Mouse (Mus musculus) ovary, adult 18-20 months (tissue): ENCODE measurements at regions not wholly inside any gene's neighbourhood (a gene's known extent, or its start where the extent isn't known, plus 50 kb on each side); places are given as distances from the start of the nearest gene placed in this dataset.
A peak's percentile ranks its signal among the peaks of the same experiment; 100 is the strongest.

Source experiments
- DNase-seq: peaks from one replicate; pipeline ENCODE4 v3.0.0; 2022; ENCODE audit warnings: low spot score, mixed read lengths

DNA sequence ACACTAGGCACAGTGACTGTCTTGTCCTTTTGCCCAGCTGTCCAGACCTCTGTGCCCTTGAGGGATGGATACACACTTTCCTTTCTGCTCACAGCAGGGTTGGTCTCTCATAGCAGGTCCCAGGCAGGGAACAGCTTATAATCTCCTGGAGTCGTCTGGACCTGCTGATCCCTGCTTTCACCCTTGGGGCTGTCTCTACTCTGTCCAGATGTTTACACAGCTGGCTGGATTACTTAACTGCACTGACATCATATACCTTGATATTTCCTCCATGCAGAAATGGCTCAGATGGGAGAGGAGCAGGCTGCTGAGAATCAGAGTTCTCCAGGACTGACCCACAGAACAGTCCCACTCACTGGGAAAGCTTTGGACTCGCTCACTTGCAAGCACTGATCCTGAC, 284.6 kb upstream of the Zmiz1 start:
- no peak for DNase-seq

DNA sequence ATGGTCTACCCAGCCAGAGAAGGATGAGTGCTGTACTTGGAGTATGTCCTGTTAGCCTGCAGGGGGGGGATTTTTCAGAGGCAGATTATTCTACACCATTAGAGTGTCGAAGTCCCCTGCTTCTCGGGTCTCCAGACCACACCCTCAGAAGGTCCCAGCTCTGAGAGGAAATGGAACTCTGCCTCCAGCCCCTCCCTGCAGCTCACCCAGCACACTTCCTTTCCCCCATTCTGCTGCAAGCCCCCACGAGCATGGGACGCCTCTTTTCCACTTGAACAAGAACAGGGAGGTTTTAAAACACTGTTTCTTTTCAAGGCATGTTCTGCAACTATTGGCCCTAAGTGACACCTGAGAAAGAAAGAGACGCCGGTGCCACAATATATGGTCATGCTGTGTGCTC, 282.8 kb upstream of the Zmiz1 start:
- DNase-seq, result no peak

DNA sequence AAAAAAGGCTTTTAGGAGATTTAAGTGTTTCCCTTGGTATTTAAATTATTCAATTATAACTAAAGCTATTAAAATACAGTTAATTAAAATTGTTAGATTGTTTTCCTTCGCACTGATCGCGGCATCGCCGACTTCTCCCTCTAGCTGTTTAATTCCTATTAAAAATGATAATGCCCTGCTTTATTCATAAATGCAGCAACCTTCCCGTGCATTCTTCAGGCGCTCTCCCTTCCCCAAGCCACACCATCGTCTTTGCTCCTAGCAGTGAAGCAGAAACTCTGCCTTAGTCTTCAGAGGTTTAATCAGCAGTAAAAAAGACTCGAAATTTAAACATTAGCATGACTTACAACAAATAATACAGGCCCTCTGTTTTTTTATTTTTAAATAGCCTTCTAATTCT, 278.9 kb upstream of the Zmiz1 start:
- DNase-seq, result no peak

DNA sequence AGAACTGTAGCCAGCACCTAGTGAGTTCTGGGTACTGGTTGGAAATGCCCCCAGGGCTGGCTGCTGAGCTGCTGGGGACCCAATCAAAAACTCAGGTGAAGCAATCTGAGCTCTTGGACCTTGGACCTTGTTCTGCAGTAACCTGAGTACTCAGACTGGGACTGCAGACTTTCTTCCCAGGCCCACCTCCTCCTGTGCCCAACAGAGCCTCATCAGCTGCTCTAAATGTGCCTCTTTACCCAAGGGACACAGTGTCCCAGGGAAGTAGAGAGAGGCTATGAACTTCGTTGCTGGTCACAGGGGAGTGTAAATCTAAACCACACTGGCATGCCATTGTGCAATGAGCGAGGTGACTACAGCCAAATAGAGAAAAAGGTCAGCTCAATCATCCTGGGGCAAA, 277.6 kb upstream of the Zmiz1 start:
- DNase-seq, result no peak

DNA sequence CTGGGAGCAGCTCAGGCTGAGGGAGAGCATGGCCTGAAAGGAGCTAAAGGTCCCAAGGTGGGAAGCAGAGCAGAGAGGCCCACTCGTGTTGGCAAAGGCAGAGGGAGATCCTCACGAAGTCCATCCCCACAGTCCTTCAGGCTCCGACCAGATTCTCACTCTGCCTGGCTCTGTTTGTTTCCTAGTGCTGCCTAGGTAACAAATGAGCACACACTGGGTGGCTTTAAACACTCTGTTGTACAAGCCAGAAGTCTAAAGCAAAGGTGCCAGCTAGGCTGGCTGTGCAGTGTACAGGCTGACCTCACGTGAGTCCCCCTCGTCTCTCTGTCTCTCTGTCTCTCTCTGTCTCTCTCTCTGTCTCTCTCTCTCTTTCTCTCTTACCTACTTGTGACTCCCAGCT, 274.9 kb upstream of the Zmiz1 start:
- DNase-seq, result no peak

DNA sequence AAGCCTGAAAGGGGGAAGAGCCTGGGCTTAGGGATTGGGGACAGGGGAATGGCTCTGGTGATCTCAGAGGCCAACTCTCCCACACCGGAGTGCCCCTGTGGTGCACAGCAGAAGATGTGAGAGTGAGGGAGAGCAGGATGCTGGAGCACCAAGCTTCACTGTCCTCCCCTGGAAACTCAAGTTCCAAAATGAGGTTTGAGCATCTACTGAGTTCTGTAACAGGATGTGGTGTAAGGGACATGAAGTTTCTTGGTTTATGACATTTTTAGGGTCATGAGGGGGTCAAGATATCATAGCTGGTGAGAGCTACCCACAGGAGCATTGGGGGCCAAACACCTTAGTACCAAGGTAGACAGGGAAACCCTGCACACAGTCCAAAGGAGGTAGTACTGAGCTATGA, 274.1 kb upstream of the Zmiz1 start:
- DNase-seq, result no peak

DNA sequence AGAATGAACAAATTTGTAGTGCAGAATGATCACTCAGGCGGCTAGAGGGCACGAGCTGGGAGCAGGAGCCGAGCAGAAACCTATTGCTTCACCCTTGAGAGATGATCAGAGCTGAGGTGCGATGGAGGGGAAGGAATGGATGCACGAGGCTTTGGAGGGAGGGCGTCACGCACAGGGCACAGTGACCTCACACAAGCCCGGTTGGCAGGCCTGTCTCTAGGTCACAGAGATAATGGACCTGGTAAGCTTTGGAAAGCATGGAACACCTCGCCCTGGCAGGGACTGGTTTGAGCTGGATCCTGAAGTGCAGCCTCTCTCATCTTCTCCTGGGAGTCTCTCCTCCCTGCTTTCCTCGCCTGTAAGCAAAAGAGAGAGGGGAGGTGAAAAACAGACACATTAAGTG, 273.4 kb upstream of the Zmiz1 start:
- DNase-seq, result peak; percentile 77

DNA sequence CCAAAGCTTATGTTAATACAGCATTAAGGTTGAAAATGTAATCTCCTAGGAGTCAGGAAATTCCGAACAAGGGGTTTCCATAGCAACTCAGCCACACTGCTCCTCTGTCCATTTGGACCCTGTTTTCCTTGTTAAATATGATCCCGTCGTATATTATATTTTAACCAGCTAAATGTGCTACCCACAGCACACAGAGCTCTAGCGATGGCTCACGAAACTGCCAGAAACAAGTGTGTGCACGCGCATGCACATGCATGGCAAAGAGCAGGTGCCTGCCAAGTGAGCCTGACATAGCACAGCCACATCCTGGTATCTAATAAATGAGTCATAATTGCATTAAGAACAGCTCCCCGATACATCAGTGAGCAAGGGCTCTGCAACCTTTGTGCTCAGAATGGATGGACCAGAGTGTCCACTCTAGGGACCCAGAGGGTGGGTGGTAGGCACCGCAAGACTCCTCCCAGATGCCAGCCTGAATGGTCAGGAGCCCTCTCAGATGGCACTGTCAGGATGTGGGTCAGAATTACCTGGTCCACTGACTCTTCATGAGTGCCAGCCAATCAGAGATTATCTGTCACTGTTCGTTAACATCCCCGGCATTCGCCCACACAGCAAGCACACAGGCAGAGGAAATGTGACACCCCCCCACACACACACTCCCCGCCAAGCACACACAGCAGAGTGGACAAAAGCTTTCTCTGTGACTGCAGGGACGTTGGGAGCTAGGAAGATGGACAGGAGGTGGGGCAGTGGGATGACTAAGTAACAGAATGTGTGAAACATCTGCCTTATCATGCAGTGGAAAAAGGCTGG, 272.8 kb upstream of the Zmiz1 start:
- peak; percentile 29 for DNase-seq

DNA sequence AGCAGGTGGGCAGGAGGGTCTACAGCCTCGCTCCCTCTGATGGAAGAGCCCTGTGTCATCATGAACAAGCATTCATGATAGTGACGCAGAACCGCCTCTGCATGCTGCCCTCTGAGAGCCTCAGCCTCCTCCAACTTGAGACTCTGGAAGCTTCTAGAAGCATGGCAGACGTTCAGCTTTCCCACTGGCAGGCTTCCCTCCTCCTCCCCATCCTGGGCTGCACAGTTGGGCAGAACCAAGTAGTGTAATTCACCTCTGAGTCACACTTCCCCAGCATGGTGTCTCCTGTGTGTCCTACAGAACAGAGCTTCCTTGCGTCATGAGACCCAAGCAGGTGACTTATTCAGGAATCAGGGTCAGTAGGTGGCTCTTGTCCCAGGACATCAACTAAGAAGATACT, 271.3 kb upstream of the Zmiz1 start:
- DNase-seq, result no peak

DNA sequence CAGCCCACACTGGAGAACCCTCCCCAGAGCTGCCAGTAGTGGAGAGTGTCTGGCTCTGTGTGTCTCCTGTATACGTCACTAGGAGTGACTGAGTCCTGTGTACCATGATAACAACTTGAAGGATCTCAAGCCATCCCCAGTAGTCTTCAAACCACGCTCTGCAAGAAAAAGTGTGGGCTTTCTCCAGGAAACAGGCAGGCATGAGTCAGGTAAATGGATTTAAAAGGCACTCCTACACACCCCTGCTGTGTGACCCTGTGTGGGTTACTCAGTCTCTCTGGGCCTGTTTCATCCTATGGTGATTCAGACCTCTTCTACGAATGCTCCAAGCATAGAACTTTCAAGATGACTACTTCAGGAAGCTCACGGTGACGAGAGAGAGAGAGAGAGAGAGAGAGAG, 269.7 kb upstream of the Zmiz1 start:
- no peak for DNase-seq

DNA sequence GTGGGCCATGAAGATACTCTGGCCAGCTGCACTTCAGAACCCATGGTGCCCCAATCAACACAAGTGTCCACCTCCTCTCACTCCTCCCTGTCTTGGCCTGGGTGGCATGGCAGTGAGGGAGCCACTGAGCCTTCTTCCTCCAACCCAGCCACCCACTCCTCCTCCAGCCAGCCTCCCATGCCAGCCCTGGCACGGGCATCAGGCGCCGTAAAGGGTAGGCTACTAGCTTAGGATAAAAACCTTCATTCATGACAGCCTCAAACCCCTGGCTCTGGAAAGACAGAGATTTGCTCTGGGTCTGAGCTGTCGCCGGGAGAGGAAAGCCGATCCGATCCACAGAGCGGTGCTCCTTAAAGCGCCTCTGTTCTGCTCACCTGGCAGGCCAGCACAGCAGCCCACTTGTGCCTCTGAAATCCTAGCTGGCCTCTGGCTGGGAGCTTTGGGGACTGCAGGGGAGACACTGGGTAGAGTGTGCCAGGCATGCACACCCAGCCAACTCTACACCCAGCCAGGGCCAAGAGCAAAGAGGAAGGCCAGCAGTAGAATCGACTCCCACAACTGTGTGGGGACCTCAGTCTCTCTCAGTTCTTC, 268.2 kb upstream of the Zmiz1 start:
- no peak for DNase-seq

DNA sequence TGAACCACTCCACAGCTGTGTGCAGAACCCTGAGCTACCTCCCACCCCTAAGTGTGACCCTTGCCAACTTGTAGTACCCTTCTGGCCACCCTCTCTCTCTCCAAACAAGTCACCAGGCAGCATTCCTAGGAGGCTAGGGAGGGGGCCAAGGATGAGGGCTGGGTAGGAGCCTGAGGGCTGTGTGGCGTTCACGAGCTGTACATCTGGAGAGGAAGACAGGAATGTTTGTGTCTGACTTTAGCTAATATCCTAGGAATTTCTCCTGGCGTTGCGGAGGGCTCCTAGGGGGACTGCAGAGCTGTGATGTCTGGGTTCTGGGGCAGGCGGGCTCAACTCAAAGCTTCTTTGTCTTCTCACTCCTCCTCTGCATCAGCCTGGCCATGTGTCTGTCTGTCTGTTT, 262.2 kb upstream of the Zmiz1 start:
- no peak for DNase-seq

DNA sequence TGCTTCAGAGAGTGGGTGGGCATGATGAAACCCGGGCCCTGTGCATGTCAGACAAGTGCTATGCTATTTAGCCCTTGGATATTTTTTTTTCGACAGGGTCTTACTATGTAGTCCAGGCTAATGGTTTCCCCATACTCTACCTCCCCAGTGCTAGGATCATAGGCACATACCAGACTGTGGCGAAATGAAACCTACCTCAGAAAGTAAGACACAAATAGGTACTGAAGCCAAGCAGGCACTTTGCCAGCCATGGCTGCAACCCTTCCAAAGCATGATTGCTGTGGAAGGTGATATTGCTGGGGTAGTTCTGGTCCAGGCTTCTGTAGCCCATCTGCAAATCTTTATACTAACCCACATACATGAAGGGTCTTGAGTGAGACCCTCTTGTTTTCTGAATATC, 259.1 kb upstream of the Zmiz1 start:
- no peak for DNase-seq

DNA sequence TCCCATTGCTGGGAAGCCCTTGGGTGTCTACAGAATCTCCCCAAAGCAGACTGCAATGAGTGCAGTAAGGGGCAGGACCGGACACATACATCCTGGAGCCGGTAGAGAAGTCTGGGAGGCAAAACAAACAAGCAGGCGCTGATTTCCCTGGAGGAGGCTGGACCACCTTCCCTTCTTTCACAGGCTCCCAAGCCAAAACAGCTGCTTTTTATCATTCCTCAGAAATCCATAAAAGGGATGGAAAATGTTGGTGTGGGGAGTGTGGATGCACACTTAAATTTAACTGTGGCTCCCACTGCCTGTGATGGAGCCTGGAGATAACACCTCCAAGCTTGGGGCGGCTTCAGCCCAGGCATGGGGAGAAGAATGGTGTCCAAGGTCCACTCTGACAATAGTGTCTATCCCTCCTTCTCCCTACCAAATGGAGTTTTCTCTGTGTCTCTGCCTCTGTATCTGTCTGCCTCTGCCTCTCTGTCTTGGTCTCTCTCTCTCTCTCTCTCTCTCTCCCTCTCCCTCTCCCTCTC, 258.3 kb upstream of the Zmiz1 start:
- no peak for DNase-seq

DNA sequence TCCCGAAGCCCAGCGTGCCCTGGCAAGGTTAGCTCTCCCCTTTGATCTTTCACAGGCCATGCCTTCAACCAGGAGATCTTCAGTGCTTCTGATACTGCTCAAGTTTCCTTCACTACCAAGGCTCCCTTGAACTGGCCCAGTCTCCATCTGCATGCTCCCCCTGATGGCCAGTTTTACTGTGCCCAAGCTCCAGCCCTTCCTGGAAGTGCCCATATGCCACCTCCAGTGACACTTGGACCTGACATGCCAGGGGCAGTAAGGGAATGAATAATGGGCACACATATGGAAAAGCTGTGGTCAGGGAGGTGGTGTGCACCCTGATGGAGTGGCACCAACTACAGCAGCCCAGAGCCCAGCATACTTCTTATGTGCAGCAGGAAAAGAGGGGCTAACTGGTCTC, 256.7 kb upstream of the Zmiz1 start:
- DNase-seq, result no peak

DNA sequence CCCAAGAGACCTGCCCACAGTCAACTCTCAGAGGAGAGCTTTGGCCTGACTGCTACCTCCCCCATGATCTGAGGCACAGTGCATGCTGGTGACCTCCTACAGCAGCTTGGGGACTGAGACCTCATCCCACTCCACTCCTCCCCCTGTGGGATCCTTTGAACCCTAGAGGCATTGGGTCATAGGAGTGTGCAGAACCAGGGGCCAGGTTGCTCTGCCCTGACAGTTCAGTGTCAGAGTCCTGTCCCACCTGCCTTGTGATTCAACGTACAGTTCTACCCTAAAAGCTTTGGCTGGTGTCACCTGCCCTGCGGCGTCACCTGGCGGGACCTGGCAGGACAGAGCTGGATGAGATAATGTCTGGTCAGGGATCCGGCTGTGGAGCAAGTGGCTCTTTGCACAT, 254.9 kb upstream of the Zmiz1 start:
- no peak for DNase-seq

DNA sequence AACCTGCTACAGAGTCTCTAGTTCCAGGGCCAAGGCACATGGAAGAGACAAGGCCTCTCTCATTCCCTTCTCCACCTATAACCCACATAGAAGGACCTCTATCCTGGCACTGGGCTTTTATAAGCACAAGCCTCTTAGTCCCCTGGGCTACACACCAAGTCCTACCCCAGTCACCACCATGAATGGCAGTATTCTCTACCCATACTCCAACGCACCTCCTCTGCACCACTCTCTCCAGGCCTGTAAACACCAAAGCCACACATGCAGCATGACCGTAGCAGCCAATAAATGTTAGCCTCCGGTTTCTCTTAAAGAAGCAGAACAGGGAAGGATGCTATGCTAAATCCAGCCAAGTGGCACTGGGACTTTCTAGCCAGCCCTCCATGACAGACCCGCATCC, 252.1 kb upstream of the Zmiz1 start:
- DNase-seq, result no peak

DNA sequence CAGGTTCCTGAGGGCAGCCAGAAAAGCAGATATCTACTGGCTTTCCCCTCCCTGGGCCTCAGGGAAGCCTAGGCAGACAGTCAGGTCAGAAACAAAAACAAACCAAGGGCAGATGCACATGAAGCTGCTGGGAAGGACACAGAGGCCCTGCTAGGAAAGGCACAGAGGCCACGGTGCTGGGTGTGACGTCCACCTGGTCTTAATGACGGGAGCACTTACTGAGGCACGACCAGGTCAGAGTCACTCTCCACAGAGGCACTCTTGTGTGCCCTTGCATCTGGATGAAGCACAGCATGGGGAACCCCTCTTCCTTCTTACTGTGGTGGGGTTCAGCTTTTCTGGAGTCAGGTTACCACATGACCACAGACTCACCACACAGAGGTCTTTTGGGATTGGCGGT, 251.6 kb upstream of the Zmiz1 start:
- DNase-seq, result no peak

DNA sequence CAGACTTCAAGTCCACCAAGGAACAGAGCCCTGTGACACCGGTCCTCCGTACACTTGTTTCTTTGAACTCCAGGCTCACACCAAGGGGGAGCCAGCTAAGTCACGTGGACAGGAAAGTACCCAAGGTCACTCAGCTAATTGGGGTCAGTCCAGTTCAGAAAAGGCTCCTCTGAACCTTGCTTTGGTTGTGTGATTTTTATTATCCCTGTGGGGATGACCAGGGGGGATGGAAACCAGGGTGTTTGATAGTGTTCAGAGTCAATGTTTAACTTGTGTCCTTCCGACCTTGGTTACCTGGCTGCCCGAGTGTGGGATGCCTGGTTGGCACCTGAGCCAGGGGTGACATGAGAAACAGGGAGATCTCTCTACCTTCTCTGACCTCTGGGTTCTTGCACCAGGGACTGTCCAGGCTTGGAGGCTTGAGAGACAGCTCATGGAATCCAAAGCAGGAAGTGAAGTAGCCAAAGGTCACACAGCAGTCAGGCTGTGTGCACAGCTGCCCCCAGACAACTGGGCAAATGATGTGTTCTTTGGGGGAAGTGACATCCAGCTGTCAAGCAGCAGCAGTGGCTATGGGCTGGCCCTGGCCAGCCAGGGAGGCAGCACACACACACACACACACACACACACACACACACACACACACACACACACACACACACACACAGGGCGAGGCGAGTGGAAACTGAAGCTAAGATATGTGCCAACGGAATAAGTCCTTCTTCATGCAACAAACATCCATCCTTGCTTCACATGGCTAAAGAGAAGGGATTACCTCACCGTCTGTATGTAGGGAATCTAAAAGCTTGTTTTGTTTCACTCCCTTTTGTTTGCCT, 250.5 kb upstream of the Zmiz1 start:
- no peak for DNase-seq

DNA sequence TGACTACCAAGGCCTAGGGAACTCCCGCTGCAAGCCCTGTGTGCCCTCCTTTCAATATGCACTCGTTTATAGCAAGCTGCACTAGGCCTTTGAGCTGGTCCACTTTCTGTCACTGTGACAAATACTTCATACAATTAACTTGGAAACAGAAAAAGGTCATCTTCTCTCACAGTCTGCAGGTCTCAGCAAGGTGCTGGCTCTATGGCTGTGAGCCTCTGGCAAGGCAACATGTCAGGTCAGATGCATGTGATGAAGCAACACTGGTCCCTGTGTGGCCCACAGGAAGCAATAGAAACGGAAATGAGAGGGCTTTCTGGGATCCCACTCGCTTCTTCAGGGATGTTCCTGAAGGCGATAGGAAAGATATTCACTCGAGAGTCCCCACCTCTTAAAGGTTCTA, 245.9 kb upstream of the Zmiz1 start:
- no peak for DNase-seq

DNA sequence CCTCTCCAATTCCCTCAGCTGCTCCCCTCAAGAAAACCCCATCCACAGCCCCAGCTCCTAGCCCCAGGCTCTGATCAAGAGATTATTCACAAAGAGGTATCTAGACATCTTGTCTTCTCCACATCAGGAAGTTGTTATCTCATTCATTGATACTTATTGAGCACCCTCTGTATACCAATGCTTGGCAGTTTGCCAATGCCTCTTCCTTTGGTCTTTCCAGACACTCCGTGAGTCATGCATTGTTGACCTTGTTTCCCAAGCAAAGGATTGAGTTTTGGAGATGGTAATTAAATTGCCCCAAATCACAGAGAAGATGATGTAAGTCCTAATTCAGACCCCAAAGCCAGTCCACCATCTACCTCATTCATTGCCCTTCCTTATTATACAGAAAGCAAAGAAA, 235.9 kb upstream of the Zmiz1 start:
- DNase-seq, result no peak

DNA sequence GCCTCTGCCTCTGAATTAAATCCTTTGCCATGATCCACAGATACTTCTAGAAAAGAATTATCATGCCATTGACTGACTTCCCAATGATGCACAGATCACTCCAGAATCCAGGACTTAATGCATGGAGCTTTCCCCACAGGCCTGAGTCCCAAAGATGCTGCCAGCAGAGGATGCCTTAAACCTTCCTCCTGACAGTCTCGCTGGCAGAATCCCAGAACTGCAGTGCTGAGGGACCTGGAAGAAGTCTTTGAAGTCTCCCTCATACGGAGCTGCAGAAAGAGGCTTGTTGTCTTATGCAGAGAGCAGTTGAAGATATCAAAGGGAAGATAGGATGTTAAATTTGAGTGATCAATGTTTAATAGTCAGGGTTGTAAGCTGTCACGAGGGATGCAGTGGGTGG, 233.8 kb upstream of the Zmiz1 start:
- DNase-seq, result no peak
